ENCODE assay signal across 7 mouse cellular contexts in the genomic region with DNA sequence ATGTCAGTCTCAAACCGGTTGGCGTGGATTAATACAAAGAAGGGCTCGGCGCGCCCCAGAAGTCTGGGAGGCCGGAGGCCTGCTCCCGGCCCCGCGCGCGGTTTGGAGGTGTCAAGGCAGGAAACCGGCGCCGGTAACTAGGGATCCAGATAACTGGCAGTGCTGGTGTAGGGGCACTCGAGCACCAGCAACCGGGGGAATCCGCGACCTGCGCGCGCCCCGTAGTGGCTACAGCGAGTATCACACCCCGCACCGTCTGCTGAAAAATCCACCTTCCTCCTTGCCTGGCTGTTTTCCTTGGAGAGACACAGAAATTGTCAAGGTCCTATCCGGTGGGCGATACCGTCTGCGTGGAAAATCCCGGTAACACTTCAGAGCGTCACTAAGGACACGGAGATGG. TPM values are rescaled to one million over a fixed set of nuclear protein-coding genes. Genes with fewer than 3 reads are reported as not detected.
DNase-seq lines count a peak whose midpoint lies in the region; ATAC-seq lines count a peak whose summit lies in the region.

No protein-coding gene starts in this region.

- H3K4me1 ChIP-seq in intestine, embryonic 15.5 days (replicated peaks): peaks cover 44% of the 10 kb centered on the region

- H3K4me3 ChIP-seq in intestine, embryonic 15.5 days (replicated peaks): peak overlapping the region; percentile 15

- H3K27ac ChIP-seq in intestine, embryonic 15.5 days: no peak overlapping the region

- no peaks in the 10 kb centered on the region for H3K36me3 ChIP-seq in intestine, embryonic 15.5 days

- H3K27me3 ChIP-seq in intestine, embryonic 15.5 days (replicated peaks): peaks cover 92% of the 10 kb centered on the region

- no peaks in the 10 kb centered on the region for H3K9me3 ChIP-seq in intestine, embryonic 15.5 days

- DNase-seq in adrenal gland, adult 2 months: peak; percentile 90
- peak; percentile 88 for DNase-seq in embryo, embryonic 10.5 days (ENCODE audit: low spot score)
- peak; percentile 76 to 79 for DNase-seq in gastrocnemius, postnatal 4 days (ENCODE audit: low spot score in 2 of 2)
- peak; percentile 94 to 95 for DNase-seq in left cerebral cortex, postnatal 14 days (ENCODE audit: low spot score in 2 of 2)
- peak; percentile 89 for DNase-seq in right cerebral cortex, postnatal 25 days

- no peak overlapping the region for H3K9ac ChIP-seq in intestine, embryonic 15.5 days

- intact Hi-C loops in left cerebral cortex, postnatal 14 days (cut with DNase I): no loop called here

- peak overlapping the region; percentile 52 for H3K4me2 ChIP-seq in intestine, embryonic 15.5 days (replicated peaks)

- ATAC-seq in intestine, embryonic 15.5 days: peak; percentile 34; the same call in 1 of the 2 replicates
- ATAC-seq in megakaryocyte-erythroid progenitor cell, adult 5-6 weeks (replicated peaks; ENCODE audit: low FRiP score, low TSS enrichment, poor library complexity, severe bottlenecking): peak; percentile 66

- WGBS in intestine, embryonic 15.5 days: under 1% methylated on average over 32 of the region's 32 CpGs

RNA-seq across cellular contexts. Expression of gene Ddn, which starts 5.2 kb away (rescaled TPM):
- under 1 TPM in 1 of 2 experiments, not detected in 1; 0.35 TPM for total RNA-seq in adrenal gland, adult 2 months (2021)
- 0.03 and 0.08 TPM in 2 replicates for polyA plus RNA-seq in adrenal gland, adult 2 months (2012; rRNA removed)
- total RNA-seq in gastrocnemius, postnatal 4 days (2021): 1 to 10 TPM; 1.8 TPM
- not detected in 2 replicates for polyA plus RNA-seq in intestine, embryonic 15.5 days (2015; fragmentation: Nextera tagmentation; extraction: Ambion mirVana)
- total RNA-seq in left cerebral cortex, postnatal 14 days (2021): 100 to 1,000 TPM; 421 to 445 TPM
- total RNA-seq in megakaryocyte-erythroid progenitor cell, adult 5-6 weeks (2014; fragmentation: Nextera tagmentation): not detected in 2 replicates
- 0.08 TPM in 1 of 2 replicates, not detected in the other for total RNA-seq in megakaryocyte-erythroid progenitor cell, adult 5-6 weeks (2017)

RNA-seq across cellular contexts. Expression of gene Wnt1, which starts 14.4 kb away (rescaled TPM):
- total RNA-seq in adrenal gland, adult 2 months (2021): not detected
- 0.08 TPM in 1 of 2 replicates, not detected in the other for polyA plus RNA-seq in adrenal gland, adult 2 months (2012; rRNA removed)
- under 1 TPM; 0.15 to 0.21 TPM for total RNA-seq in gastrocnemius, postnatal 4 days (2021)
- polyA plus RNA-seq in intestine, embryonic 15.5 days (2015; fragmentation: Nextera tagmentation; extraction: Ambion mirVana): not detected in 2 replicates
- total RNA-seq in left cerebral cortex, postnatal 14 days (2021): not detected
- not detected in 2 replicates for total RNA-seq in megakaryocyte-erythroid progenitor cell, adult 5-6 weeks (2014; fragmentation: Nextera tagmentation)
- total RNA-seq in megakaryocyte-erythroid progenitor cell, adult 5-6 weeks (2017): not detected in 2 replicates

RNA-seq across cellular contexts. Expression of gene Wnt10b, which starts 26.1 kb away (rescaled TPM):
- total RNA-seq in adrenal gland, adult 2 months (2021): 1 to 10 TPM in 1 of 2 experiments, under 1 TPM in 1; 0.84 to 2.2 TPM
- polyA plus RNA-seq in adrenal gland, adult 2 months (2012; rRNA removed): 0.45 and 2.2 TPM in 2 replicates
- 1 to 10 TPM; 2.7 TPM for total RNA-seq in gastrocnemius, postnatal 4 days (2021)
- polyA plus RNA-seq in intestine, embryonic 15.5 days (2015; fragmentation: Nextera tagmentation; extraction: Ambion mirVana): not detected in 2 replicates
- under 1 TPM; 0.55 to 0.75 TPM for total RNA-seq in left cerebral cortex, postnatal 14 days (2021)
- not detected in 2 replicates for total RNA-seq in megakaryocyte-erythroid progenitor cell, adult 5-6 weeks (2014; fragmentation: Nextera tagmentation)
- total RNA-seq in megakaryocyte-erythroid progenitor cell, adult 5-6 weeks (2017): not detected in 2 replicates

RNA-seq across cellular contexts. Expression of gene Prkag1, which starts 27.3 kb away (rescaled TPM):
- total RNA-seq in adrenal gland, adult 2 months (2021): 10 to 100 TPM; 77.1 to 79.8 TPM
- 54.9 and 57.3 TPM in 2 replicates for polyA plus RNA-seq in adrenal gland, adult 2 months (2012; rRNA removed)
- total RNA-seq in gastrocnemius, postnatal 4 days (2021): 10 to 100 TPM; 42.8 to 42.9 TPM
- 88.3 and 89.0 TPM in 2 replicates for polyA plus RNA-seq in intestine, embryonic 15.5 days (2015; fragmentation: Nextera tagmentation; extraction: Ambion mirVana)
- 10 to 100 TPM; 41.5 to 45.4 TPM for total RNA-seq in left cerebral cortex, postnatal 14 days (2021)
- 61.3 and 121 TPM in 2 replicates for total RNA-seq in megakaryocyte-erythroid progenitor cell, adult 5-6 weeks (2014; fragmentation: Nextera tagmentation)
- total RNA-seq in megakaryocyte-erythroid progenitor cell, adult 5-6 weeks (2017): 120 and 143 TPM in 2 replicates

RNA-seq across cellular contexts. Expression of gene Arf3, which starts 41.0 kb away (rescaled TPM):
- 100 to 1,000 TPM; 130 to 136 TPM for total RNA-seq in adrenal gland, adult 2 months (2021)
- polyA plus RNA-seq in adrenal gland, adult 2 months (2012; rRNA removed): 82.4 and 106 TPM in 2 replicates
- 10 to 100 TPM; 30.8 to 31.7 TPM for total RNA-seq in gastrocnemius, postnatal 4 days (2021)
- polyA plus RNA-seq in intestine, embryonic 15.5 days (2015; fragmentation: Nextera tagmentation; extraction: Ambion mirVana): 39.8 and 43.6 TPM in 2 replicates
- total RNA-seq in left cerebral cortex, postnatal 14 days (2021): 100 to 1,000 TPM; 729 to 796 TPM
- total RNA-seq in megakaryocyte-erythroid progenitor cell, adult 5-6 weeks (2014; fragmentation: Nextera tagmentation): 22.5 and 23.2 TPM in 2 replicates
- total RNA-seq in megakaryocyte-erythroid progenitor cell, adult 5-6 weeks (2017): 16.9 and 22.1 TPM in 2 replicates

Comparison
In these comparisons a context has a peak if more than half of its experiments do, and no peak if none do; other contexts are left out.
1. RNA of gene Ddn, which starts 5.2 kb away (total RNA-seq): 421 to 445 TPM in left cerebral cortex, postnatal 14 days; 1.8 TPM in gastrocnemius, postnatal 4 days, 0.35 TPM in adrenal gland, adult 2 months and 0.08 TPM in megakaryocyte-erythroid progenitor cell, adult 5-6 weeks; every median in the first group is over 100 times any median in the second.
2. Peak in every context shown above with its lines, with median percentiles within 50 percentile points of each other: DNase-seq.